Mouse (Mus musculus) myocyte (in vitro differentiated cells): ENCODE data around the gene Mthfd2l. TPM values are rescaled to one million over a fixed set of nuclear protein-coding genes. Genes with fewer than 3 reads are reported as not detected.

ENCODE experiments used
- H3K27me3 ChIP-seq: one replicate; pipeline ENCODE4 v1.6.1; 2011; ENCODE audit not compliant: control insufficient read depth, insufficient read depth, insufficient read length
- H3K36me3 ChIP-seq: one replicate; pipeline ENCODE4 v1.6.1; 2011; ENCODE audit not compliant: control insufficient read depth, insufficient read depth
- H3K4me2 ChIP-seq: one replicate; pipeline ENCODE4 v1.6.1; 2011; ENCODE audit warnings: low read depth, control low read depth
- H3K4me3 ChIP-seq: one replicate; pipeline ENCODE4 v1.5.1; 2011; ENCODE audit warnings: mild to moderate bottlenecking, control low read depth, moderate library complexity
- H3K79me2 ChIP-seq: one replicate; pipeline ENCODE4 v1.6.1; 2011; ENCODE audit not compliant: control insufficient read depth, insufficient read depth
- H3ac ChIP-seq: one replicate; pipeline ENCODE4 v1.6.1; 2011; ENCODE audit not compliant: control insufficient read depth, insufficient read length
- CEBPB ChIP-seq: IDR thresholded peaks from 2 replicates; pipeline ENCODE4 v1.6.1; 2011; ENCODE audit warnings: mild to moderate bottlenecking, moderate library complexity; ENCODE audit not compliant: poor library complexity, insufficient read depth, severe bottlenecking
- E2F4 ChIP-seq: IDR thresholded peaks from one replicate; pipeline ENCODE4 v1.6.1; 2011; ENCODE audit warnings: mild to moderate bottlenecking, control low read depth, moderate library complexity; ENCODE audit not compliant: insufficient read depth
- MAX ChIP-seq: IDR thresholded peaks from one replicate; pipeline ENCODE4 v1.6.1; 2011; ENCODE audit warnings: low read depth, mild to moderate bottlenecking, control low read depth
- MYOD1 ChIP-seq, 3 experiments: IDR thresholded peaks; one replicate each; pipeline ENCODE4 v1.6.1; 2011; ENCODE audit warnings: control low read depth in 2 of 3, low read depth in 2 of 3, mild to moderate bottlenecking in 2 of 3, moderate library complexity in 1 of 3; ENCODE audit not compliant: insufficient read length in 2 of 3, control insufficient read depth in 1 of 3
- MYOG ChIP-seq, 3 experiments: IDR thresholded peaks; one replicate each; pipeline ENCODE4 v1.6.1; 2011; ENCODE audit warnings: control low read depth in 2 of 3, low read depth in 2 of 3, mild to moderate bottlenecking in 2 of 3; ENCODE audit not compliant: insufficient read length in 2 of 3, control insufficient read depth in 1 of 3, insufficient read depth in 1 of 3
- POLR2A ChIP-seq: IDR thresholded peaks from one replicate; pipeline ENCODE4 v1.6.1; 2011; ENCODE audit warnings: low read depth, mild to moderate bottlenecking, control low read depth, moderate library complexity; ENCODE audit not compliant: insufficient read length
- POLR2AphosphoS2 ChIP-seq: IDR thresholded peaks from one replicate; pipeline ENCODE4 v1.6.1; 2011; ENCODE audit warnings: low read depth, control low read depth; ENCODE audit not compliant: insufficient read length
- REST ChIP-seq: IDR thresholded peaks from one replicate; pipeline ENCODE4 v1.6.1; 2011; ENCODE audit warnings: mild to moderate bottlenecking, control low read depth, moderate library complexity; ENCODE audit not compliant: insufficient read depth, insufficient read length
- SRF ChIP-seq: IDR thresholded peaks from one replicate; pipeline ENCODE4 v1.6.1; 2011; ENCODE audit warnings: low read depth; ENCODE audit not compliant: control insufficient read depth, insufficient read length
- TCF12 ChIP-seq: IDR thresholded peaks from one replicate; pipeline ENCODE4 v1.6.1; 2011; ENCODE audit warnings: mild to moderate bottlenecking, control low read depth; ENCODE audit not compliant: poor library complexity, insufficient read depth, severe bottlenecking
- TCF3 ChIP-seq: IDR thresholded peaks from one replicate; pipeline ENCODE4 v1.6.1; 2011; ENCODE audit warnings: low read depth, control low read depth; ENCODE audit not compliant: insufficient read length
- USF1 ChIP-seq: IDR thresholded peaks from one replicate; pipeline ENCODE4 v1.6.1; 2011; ENCODE audit warnings: low read depth, mild to moderate bottlenecking, control low read depth, moderate library complexity
- polyA plus RNA-seq: library from polyadenylated mRNA; unstranded; fragments of >200 nt; fragmentation: generic; extraction: Trizol; gene quantifications from one replicate; pipeline ENCODE4 v1.2.1, GENCODE M21; 2012; ENCODE audit warnings: missing spikeins

The Mthfd2l gene
- polyA plus RNA-seq, 1 experiment = 11.9 TPM

DNA sequence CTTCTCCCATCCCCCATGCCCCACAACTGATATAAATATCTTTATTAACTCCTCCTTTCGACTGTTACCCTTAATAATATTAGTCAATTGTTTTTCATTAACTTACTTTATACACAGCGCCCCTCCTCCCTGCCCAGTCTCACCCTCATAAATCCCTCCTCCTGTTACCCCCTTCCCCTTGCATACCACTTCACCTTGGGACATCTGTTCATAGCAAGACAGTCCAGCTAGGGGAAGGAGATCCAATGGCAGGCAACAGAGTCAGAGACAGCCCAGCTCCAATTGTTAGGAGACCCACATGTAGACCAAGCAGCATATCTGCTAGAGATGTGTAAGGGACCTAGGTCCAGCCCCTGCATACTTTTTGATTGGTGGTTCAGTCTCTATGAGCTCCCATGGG is 108.0 kb downstream of the Mthfd2l start:
- Histone ChIP-seq H3K4me3 (no peak overlapping the region), H3K4me2 (no peak overlapping the region), H3ac (no peak overlapping the region), H3K79me2 (no peaks in the 10 kb centered on the region), H3K27me3 (no peaks in the 10 kb centered on the region), H3K36me3 (no peaks in the 10 kb centered on the region)
- no peak for TF ChIP-seq POLR2AphosphoS2
- no peak for TF ChIP-seq TCF3
- no peak for TF ChIP-seq CEBPB
- TF ChIP-seq REST = no peak
- TF ChIP-seq USF1 = no peak
- no peak for TF ChIP-seq MAX
- no peak for TF ChIP-seq E2F4
- TF ChIP-seq TCF12 = no peak
- no peak for TF ChIP-seq MYOD1 (IDR thresholded peaks at IDR 0.05; ENCODE audit: control insufficient read depth in 1 of 3, insufficient read length in 2 of 3, low read depth in 2 of 3)
- TF ChIP-seq POLR2A = no peak
- no peak for TF ChIP-seq SRF

DNA sequence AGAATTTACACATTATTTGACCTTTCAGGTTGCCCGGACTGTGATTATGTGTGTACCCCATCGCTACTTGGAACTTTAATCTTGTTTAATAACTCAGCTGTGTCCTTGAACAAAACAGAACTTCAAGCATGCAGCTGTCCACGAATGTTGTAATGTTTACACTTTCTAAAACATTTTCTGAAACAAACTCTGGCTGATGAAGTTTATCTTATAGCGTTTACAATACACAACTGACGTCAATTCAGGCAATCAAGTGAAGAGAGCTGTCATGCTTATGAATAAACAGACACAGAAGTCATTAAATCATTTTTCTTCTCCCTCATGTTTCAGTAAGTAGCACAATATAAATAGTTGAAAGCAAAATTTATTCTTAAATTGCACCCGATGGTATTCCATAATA is 117.1 kb downstream of the Mthfd2l start:
- no peak overlapping the region for H3K4me2 ChIP-seq
- no peaks in the 10 kb centered on the region for H3K36me3 ChIP-seq
- no peak overlapping the region for H3ac ChIP-seq
- TF ChIP-seq E2F4 (no peak), TCF3 (no peak), MAX (no peak), SRF (no peak), CEBPB (no peak), TCF12 (no peak), POLR2A (no peak), USF1 (no peak), REST (no peak), MYOD1 (IDR thresholded peaks at IDR 0.05; ENCODE audit: control insufficient read depth in 1 of 3, insufficient read length in 2 of 3, low read depth in 2 of 3) (no peak), MYOG (IDR thresholded peaks at IDR 0.05; ENCODE audit: control insufficient read depth in 1 of 3, insufficient read depth in 1 of 3, insufficient read length in 2 of 3, low read depth in 2 of 3) (no peak), POLR2AphosphoS2 (no peak)
- no peaks in the 10 kb centered on the region for H3K27me3 ChIP-seq
- H3K4me3 ChIP-seq = no peak overlapping the region
- no peaks in the 10 kb centered on the region for H3K79me2 ChIP-seq

DNA sequence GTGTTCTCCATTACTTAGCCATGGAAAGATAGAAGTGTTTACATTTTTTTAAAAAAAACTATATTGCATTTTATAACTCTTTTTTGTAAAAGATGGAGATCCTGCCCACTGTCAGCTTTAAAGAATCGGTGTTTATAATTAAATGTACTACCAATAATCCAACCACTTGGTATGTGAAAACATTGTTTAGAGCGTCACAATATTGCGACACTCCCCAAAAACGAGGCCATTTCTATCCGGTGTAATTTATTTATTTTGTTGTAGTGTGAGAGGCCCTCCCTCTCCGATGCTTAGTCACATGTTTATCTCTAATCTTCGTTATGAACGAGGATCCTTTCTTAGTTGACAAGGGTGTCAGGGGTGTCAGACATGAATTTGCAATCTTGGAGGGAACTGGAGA is 117.5 kb downstream of the Mthfd2l start:
- no peak for TF ChIP-seq MAX
- no peak for TF ChIP-seq SRF
- no peak for TF ChIP-seq USF1
- TF ChIP-seq TCF12 = no peak
- no peak for TF ChIP-seq POLR2AphosphoS2
- TF ChIP-seq MYOG (IDR thresholded peaks at IDR 0.05; ENCODE audit: control insufficient read depth in 1 of 3, insufficient read depth in 1 of 3, insufficient read length in 2 of 3, low read depth in 2 of 3) = no peak
- TF ChIP-seq POLR2A = no peak
- no peak for TF ChIP-seq E2F4
- TF ChIP-seq CEBPB = no peak
- no peak for TF ChIP-seq MYOD1 (IDR thresholded peaks at IDR 0.05; ENCODE audit: control insufficient read depth in 1 of 3, insufficient read length in 2 of 3, low read depth in 2 of 3)
- TF ChIP-seq REST = no peak
- no peak for TF ChIP-seq TCF3
- Histone ChIP-seq H3K4me3 (no peak overlapping the region), H3K79me2 (no peaks in the 10 kb centered on the region), H3K4me2 (no peak overlapping the region), H3K36me3 (no peaks in the 10 kb centered on the region), H3ac (no peak overlapping the region), H3K27me3 (no peaks in the 10 kb centered on the region)

Other genes starting within 250 kb of the Mthfd2l start
- 0.06 TPM for gene Cxcl5, start 171.8 kb upstream of the Mthfd2l start, polyA plus RNA-seq
- gene Ppbp, start 162.6 kb upstream of the Mthfd2l start, polyA plus RNA-seq = 0.08 TPM
- not detected for gene Pf4, start 158.7 kb upstream of the Mthfd2l start, polyA plus RNA-seq
- not detected for gene Cxcl3, start 145.0 kb upstream of the Mthfd2l start, polyA plus RNA-seq
- gene Cxcl15, start 136.6 kb upstream of the Mthfd2l start, polyA plus RNA-seq = not detected
- gene Cxcl1, start 39.9 kb upstream of the Mthfd2l start, polyA plus RNA-seq = 0.90 TPM
- not detected for gene Cxcl2, start 27.2 kb upstream of the Mthfd2l start, polyA plus RNA-seq
- gene Epgn, start 96.3 kb downstream of the Mthfd2l start, polyA plus RNA-seq = 0.08 TPM
- gene Ereg, start 143.5 kb downstream of the Mthfd2l start, polyA plus RNA-seq = 1.6 TPM
- gene Areg, start 208.5 kb downstream of the Mthfd2l start, polyA plus RNA-seq = 21.9 TPM